Mouse (Mus musculus) neural tube, embryonic 10.5 days (tissue): ENCODE data around the gene Glb1.

Experiments used
- DNase-seq: peaks from one replicate; pipeline ENCODE4 v3.0.0-alpha.2; 2017; ENCODE audit warnings: low spot score; ENCODE audit errors: extremely low spot score

Glb1 gene

DNA sequence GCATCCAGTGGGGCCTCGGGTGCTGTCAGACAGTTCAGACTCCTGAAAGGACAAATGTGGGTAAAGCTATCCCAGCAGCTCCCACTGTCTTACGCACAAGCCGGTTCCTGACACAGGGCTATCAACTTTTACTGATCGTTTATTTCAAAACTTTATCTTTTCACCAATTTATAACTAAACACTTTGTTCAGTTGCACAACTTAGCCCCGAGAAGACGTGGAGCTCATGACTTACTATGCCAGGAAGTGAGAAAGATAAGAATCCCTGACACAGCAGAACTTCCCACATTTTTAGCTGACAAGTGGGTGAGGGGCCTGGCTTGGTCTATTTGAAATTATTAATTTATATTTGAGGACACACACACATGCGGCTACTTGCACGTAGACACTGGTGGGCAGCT is 6.2 kb upstream of the Glb1 start:
- no peak for DNase-seq

DNA sequence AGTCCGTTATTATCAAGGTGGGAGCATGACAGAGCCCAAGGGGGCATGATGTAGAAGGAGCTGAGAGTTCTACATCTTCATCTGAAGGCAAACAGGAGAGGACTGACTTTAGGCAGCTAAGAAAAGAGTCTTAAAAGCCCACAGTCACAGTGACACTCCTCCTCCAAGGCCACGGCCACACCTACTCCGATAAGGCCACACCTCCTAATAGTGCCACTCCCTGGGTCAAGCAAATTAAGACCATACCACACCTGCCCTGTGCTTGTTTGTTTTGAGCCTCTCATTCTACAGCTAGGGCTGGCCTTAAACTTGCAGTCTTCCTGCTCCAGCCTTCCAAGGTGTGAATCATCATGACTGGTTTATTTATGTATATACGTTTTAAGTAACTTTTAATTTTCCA is 5.6 kb upstream of the Glb1 start:
- no peak for DNase-seq

DNA sequence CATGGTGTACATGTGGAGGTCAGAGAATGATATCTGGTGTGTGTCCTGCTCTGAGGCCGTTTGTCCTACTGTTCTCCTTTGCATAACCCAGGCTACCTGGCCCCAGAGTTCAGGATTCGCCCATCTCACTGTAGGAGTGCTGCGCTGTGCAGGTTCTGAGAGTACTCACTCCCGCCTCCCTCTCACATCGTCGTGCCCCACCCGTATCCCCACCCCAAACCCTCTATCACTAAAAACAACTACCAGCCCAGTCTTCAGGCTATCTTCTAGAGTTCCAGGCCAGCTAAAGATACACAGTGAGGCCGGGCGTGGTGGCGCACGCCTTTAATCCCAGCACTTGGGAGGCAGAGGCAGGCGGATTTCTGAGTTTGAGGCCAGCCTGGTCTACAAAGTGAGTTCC is 1.2 kb upstream of the Glb1 start:
- no peak for DNase-seq

GRCm38 (mm10) chr9:114400588-114400948 is 308 bp upstream of the Glb1 start:
- no peak for DNase-seq

GRCm38 (mm10) chr9:114401685-114402080 is 807 bp downstream of the Glb1 start:
- no peak for DNase-seq

DNA sequence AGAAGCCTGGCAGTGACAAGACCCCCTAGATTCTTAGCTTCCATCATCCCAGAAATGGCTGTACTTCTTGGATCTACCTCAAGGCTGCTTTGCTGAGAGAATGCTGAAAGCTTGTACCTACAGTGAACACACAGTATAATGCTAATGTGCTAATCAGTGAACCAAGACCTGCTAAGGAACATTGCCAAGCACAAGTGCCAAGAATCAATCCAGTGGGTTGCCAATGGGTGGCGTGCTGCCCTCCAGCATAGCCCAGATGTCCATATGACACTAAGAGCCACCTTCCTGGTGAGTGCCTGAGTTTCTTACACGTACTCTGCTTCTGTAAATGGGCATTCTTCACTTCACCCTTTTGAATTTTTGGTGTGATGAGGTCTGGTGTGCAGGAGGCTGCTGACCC is 6.8 kb downstream of the Glb1 start:
- DNase-seq, result no peak

GRCm38 (mm10) chr9:114410313-114410862 is 9.5 kb downstream of the Glb1 start:
- no peak for DNase-seq

DNA sequence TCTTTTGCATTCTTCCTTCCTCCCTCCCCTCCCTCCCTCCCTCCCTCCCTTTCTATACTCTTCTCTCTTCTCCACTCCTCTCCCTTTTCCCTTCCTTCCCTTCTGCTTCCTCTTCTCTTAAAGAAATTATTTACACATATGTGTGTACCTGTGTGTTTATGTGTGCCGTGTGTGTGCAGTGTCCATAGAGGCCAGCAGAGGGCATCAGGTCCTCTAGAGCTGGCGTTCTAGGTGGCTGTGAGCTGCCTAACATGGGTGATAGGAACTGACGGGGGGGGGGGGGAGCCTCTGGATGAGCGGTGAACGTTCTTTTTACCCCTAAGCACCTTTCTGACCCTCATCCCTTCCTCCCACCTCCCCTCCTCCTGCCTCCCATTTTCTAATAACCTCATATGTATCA is 10.4 kb downstream of the Glb1 start:
- DNase-seq, result no peak

DNA sequence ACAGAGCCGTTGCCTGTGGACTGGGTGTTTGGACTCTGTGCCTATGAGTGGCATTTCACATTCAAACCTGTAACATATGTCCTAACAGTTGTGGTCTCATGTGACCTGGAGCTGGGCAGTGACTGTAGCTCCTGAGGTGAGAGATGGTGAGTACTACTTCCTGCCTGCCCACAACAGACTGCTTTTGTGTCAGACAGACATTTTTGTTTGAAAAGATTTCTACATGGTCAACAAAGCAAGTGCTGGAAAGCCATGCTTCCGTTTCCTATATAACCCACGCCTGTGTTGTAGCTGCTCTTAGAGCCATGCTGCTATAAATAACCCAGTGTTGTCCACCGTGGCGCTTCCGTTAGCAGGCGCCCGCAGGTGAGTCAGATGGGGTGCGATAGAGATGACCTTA is 11.5 kb downstream of the Glb1 start:
- DNase-seq, result no peak

- no peak for DNase-seq
These were observed 13.0 kb downstream of the Glb1 start for GRCm38 (mm10) chr9:114413866-114414265.

GRCm38 (mm10) chr9:114415701-114416100 is 14.8 kb downstream of the Glb1 start:
- peak; percentile 63 for DNase-seq

DNA sequence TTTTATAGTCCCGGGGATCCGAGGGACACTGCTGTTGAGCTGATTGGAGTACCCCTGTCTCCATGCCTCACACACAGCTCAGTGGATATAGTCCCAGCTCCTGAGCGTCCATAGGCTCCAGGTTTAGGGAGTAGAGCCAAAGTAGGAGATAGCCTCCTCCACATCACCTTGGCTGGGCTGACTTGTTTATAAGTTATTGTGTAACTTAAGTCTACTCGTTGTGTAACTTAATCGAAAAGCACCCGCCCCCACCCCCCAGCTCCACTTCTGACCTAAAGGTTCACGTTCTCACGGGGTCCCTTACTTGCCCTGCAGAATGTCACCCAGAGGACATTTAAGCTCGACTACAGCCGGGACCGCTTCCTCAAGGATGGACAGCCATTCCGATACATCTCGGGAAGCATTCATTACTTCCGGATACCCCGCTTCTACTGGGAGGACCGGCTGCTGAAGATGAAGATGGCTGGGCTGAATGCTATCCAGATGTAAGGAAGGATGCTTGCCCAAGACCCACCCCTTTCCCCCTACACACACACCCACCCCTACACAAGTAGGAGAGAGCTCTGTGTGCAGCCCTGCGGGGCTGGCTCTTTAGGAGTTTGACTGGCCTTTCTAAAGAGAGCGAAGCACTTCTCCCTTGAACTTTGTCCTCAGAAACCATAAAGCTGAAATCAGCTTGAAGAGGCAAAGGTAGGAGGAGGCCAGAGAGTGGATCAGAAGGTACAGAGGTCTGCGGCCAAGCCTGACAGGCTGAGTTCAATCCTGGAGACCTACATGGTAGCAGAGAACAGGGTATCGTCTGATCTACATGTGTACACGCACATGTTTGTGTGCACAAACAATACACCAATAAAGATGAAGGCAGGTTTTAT is 16.0 kb downstream of the Glb1 start:
- DNase-seq, result no peak

- DNase-seq, result peak; percentile 54
These were observed 17.3 kb downstream of the Glb1 start for GRCm38 (mm10) chr9:114418187-114418586.

DNA sequence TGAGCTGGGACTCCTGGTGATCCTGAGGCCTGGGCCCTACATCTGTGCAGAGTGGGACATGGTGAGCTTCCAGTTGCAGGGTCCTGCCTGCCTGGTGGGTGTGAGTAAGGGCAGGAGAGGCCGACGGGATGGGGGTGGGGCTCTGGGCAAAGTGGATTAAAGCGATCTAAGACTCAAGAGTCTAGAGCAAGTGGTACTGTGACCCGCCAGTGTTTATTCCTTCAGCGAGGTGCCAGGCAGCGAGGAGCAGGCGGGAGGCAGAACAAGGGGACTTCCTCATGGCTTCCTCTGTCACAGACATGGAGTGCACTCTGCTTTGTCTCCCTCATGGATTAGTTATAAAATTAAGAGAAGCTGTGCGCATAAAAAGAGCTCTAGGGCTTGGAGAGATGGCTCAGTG is 19.6 kb downstream of the Glb1 start:
- DNase-seq, result no peak

DNA sequence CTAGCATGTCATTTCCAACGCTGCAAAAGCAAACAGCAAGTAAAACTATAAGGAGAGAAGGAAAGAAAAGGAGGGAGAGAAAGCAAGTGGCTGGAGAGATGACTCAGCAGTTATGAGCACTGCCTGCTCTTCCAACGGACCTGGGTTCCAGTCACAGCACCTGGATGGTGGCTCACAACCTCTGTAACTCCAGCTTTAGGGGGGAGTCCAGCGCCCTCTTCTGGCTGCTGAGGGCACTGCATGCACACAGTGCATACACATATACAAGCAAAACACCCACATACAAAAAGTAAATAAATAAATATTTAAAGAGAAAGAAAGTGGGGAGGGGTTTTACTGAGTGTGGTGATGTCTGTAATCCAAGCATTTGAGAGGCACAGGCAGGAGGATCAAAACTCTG is 20.2 kb downstream of the Glb1 start:
- no peak for DNase-seq

DNA sequence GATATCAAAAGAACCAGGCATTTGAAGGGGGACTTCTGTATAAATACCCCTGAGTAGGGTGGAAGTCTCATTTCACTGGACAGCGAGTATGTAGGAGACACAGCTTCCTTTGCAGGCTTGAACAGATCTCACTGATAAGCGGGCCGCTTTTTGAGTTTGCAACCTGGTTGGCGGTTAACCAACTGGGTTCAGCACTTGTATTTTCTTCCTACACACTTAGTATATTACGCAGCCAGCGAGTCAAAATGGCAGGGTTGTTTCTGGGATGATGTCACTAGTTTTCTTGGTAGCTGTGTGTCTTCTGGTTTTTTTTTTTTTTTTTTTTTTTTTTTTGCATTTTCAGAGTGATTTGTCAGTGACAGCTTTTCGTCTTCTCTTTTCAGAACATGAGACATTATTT is 20.9 kb downstream of the Glb1 start:
- DNase-seq, result no peak

DNA sequence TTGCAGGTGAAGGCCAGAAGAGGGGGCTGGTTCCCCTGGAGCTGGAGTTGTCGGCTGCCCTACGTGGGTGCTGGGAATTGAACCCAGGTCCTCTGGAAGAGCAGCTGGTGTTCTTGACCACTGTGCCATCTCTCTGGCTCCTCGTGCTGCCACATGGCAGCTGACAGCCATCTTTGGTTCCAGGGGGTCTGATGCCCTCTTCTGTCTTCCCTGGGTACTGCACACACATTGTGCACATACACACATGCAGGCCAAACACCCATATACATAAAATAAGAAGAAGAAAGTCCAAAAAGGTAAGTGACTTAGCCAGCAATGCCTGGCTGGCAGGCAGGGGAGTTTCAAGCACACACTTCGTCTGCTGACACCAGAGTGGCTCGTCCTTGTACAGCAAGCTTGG is 24.7 kb downstream of the Glb1 start:
- DNase-seq, result no peak

- DNase-seq, result no peak
These were observed 25.3 kb downstream of the Glb1 start for GRCm38 (mm10) chr9:114426201-114426600.

DNA sequence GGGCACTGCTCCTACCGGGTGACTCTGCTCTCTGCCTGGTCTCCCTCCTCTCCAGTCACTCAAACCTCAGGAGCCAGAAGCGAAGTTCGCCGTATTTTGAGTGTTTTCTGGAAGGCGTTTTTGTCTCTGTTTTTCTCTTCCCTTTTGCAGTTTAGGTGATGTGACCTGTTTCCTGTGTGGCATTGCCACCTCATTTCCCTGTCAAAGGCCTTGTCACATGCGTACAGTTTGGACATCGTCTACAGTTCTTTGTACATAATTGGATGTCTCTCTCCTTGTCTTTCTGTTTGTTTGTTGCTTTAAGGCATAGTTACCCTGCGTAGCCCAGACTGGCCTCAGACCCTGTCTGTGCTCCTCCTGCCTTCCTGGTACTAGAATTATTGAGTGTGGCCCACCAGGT is 26.5 kb downstream of the Glb1 start:
- DNase-seq, result no peak

GRCm38 (mm10) chr9:114428103-114428834 is 27.4 kb downstream of the Glb1 start:
- no peak for DNase-seq

GRCm38 (mm10) chr9:114435668-114436067 is 34.8 kb downstream of the Glb1 start:
- DNase-seq, result no peak

DNA sequence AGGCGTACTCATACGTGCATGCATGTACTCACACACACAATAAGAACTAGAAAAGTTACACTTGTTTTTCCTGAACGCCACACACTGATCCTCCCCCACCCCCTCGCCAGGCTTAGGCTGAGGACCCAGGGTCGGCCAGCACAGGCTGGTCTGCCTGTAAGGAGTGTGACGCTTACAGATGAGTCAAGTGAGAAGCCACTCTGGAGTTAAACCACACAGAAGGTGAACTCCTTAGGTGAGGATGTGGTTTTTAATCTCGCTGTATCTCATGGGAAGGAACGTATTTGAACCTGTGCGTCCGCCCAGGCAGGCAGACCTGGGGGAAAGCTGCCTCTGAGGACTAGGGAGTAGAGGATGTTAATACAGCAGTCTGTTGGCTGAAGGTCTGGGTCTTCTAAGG is 39.7 kb downstream of the Glb1 start:
- no peak for DNase-seq

- no peak for DNase-seq
These were observed 41.3 kb downstream of the Glb1 start for GRCm38 (mm10) chr9:114442225-114442624.
